Mouse (Mus musculus) lung, adult 2 months (tissue): ENCODE results near the gene Ranbp3l.

ENCODE experiments used
- CTCF ChIP-seq: fragments of 200-500 bp; IDR thresholded peaks from 2 replicates; pipeline ENCODE4 v1.5.1; 2011; ENCODE audit warnings: mild to moderate bottlenecking, low read length, control low read depth; ENCODE audit not compliant: insufficient read depth
- POLR2A ChIP-seq: fragments of 200-500 bp; IDR thresholded peaks from 2 replicates; pipeline ENCODE4 v1.6.1; 2011; ENCODE audit warnings: low read depth, mild to moderate bottlenecking, control low read depth, low read length, borderline replicate concordance; ENCODE audit errors: extremely low read depth

- TF ChIP-seq CTCF, result no peak
- TF ChIP-seq POLR2A, result no peak
These were observed 27.7 kb downstream of the Ranbp3l start for GRCm38 (mm10) chr15:8995490-8995889.
